Mouse (Mus musculus): Measurements from ENCODE around the gene Ube2f.

DNA sequence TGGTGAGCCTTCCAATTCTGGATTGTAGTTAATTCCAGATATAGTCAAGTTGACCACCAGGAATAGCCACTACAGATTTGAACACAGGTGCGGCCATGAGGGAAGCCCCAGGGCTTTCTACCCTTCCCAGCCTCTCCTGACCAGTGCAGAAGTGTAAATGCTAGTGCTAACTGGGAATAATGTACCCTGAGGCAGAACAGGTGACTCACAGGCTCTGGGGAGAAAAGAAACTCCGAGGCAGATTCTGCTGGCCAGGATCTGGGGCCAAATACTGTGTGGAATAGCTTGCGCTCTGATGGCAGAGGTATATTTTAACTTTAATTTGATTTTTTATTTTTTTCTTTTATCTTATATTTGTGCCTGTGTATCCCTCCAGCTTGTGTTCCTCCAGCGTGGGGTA is 54.5 kb downstream of the Ube2f start:
- TF ChIP-seq POLR2A (IDR thresholded peaks at IDR 0.05; ENCODE audit: low read depth, low read length) (no peak), CTCF (IDR thresholded peaks at IDR 0.05; ENCODE audit: extremely low read depth, insufficient read length, insufficient replicate concordance, low read depth, low read length) (no peak)

All from small intestine, adult 2 months (tissue).